Mouse (Mus musculus) midbrain, embryonic 16.5 days (tissue): ENCODE measurements at regions not wholly inside any gene's neighbourhood (a gene's known extent, or its start where the extent isn't known, plus 50 kb on each side); places are given as distances from the start of the nearest gene placed in this dataset.

Experiments
- ATAC-seq: fragments of 200-750 bp; cut with Nextera tagmentation; 2 replicates; pipeline ENCODE4 v1.8.0; 2017; ENCODE audit warnings: moderate TSS enrichment
- H3K27ac ChIP-seq: fragments of 300-500 bp; sonication (generic); 2 replicates; pipeline ENCODE4 v1.5.1; 2014; ENCODE audit warnings: mild to moderate bottlenecking, low read length, mixed read lengths
- H3K27me3 ChIP-seq: fragments of 300-500 bp; sonication (generic); 2 replicates; pipeline ENCODE4 v1.6.1; 2014; ENCODE audit warnings: low read depth, low read length, mixed read lengths; ENCODE audit not compliant: control insufficient read depth, insufficient read depth
- H3K36me3 ChIP-seq: fragments of 300-500 bp; sonication (generic); 2 replicates; pipeline ENCODE4 v1.6.1; 2014; ENCODE audit warnings: mild to moderate bottlenecking, low read length, moderate library complexity, mixed read lengths; ENCODE audit not compliant: control insufficient read depth, insufficient read depth
- H3K4me1 ChIP-seq: fragments of 300-500 bp; sonication (generic); 2 replicates; pipeline ENCODE4 v1.6.1; 2014; ENCODE audit warnings: mild to moderate bottlenecking, low read length, mixed read lengths; ENCODE audit not compliant: control insufficient read depth, insufficient read depth
- H3K4me2 ChIP-seq: fragments of 300-500 bp; sonication (generic); 2 replicates; pipeline ENCODE4 v1.6.1; 2014; ENCODE audit warnings: mild to moderate bottlenecking, low read length, mixed read lengths
- H3K4me3 ChIP-seq: fragments of 300-500 bp; sonication (generic); 2 replicates; pipeline ENCODE4 v1.5.1; 2014; ENCODE audit warnings: low read depth, mild to moderate bottlenecking, low read length, moderate library complexity, mixed read lengths
- H3K9ac ChIP-seq: fragments of 300-500 bp; sonication (generic); 2 replicates; pipeline ENCODE4 v1.6.1; 2014; ENCODE audit warnings: low read depth, low read length, mixed read lengths
- H3K9me3 ChIP-seq: fragments of 300-500 bp; sonication (generic); replicated peaks from 2 replicates; pipeline ENCODE4 v1.6.1; 2014; ENCODE audit warnings: mild to moderate bottlenecking, low read length, mixed read lengths; ENCODE audit not compliant: control insufficient read depth, poor library complexity, severe bottlenecking
- WGBS: fragments of 180-500 bp; shearing (Covaris S2); extraction: QIAGEN DNeasy Blood & Tissue Kit; methylation state at CpG from one replicate; pipeline ENCODE4 v1.1.7; 2014; 5-methylcytosine and 5-hydroxymethylcytosine counted together

DNA sequence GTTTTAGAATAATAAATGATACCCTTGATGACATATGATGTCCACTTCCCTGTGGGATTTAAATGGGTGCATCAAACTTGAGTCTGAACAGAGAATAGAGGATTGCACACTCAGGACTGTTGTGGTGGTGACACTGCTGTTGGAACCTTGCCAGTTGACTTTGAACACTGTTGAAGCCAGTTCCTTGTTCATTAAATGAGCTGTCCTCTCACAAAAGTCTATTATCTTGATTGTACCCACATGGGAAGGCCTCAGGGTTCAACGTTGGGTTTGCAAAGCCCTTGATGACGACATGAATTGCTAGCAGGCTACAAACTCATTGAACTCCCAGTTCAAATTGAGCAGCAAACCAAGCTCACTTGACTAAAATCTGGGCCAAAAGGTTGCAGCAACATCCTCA lies 237.3 kb upstream of the Atp2b1 start:
- Histone ChIP-seq H3K9ac (no peak overlapping the region), H3K27ac (no peak overlapping the region), H3K27me3 (no peaks in the 10 kb centered on the region), H3K9me3 (no peaks in the 10 kb centered on the region), H3K36me3 (no peaks in the 10 kb centered on the region), H3K4me2 (no peak overlapping the region), H3K4me3 (no peak overlapping the region), H3K4me1 (no peaks in the 10 kb centered on the region)
- ATAC-seq: no peak
- WGBS: 81% methylated on average over 2 of the region's 2 CpGs

DNA sequence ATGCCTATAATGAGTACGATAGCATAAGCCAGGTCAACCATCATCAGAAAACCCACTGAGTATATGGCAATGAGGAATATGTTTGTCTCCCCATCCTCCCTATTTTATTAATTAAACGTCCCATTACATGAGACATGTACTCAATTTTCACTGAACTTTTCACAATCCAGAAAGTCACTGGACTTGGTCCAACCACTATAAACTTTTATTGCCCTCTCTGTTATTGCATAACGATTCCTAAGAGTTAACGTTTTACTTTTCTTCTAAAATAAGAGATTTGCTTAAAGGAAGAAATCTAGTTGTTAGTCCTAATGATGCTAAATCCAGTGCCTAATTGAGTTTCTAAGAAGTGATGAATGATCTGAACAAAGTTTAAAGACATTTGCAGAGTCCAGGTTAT lies 236.0 kb upstream of the Atp2b1 start:
- H3K9ac ChIP-seq: no peak overlapping the region
- WGBS: 94% methylated on average over 4 of the region's 4 CpGs
- no peak overlapping the region for H3K27ac ChIP-seq
- H3K9me3 ChIP-seq: no peaks in the 10 kb centered on the region
- H3K4me1 ChIP-seq: no peaks in the 10 kb centered on the region
- no peak for ATAC-seq
- no peak overlapping the region for H3K4me2 ChIP-seq
- H3K4me3 ChIP-seq: no peak overlapping the region
- H3K27me3 ChIP-seq: no peaks in the 10 kb centered on the region
- no peaks in the 10 kb centered on the region for H3K36me3 ChIP-seq

DNA sequence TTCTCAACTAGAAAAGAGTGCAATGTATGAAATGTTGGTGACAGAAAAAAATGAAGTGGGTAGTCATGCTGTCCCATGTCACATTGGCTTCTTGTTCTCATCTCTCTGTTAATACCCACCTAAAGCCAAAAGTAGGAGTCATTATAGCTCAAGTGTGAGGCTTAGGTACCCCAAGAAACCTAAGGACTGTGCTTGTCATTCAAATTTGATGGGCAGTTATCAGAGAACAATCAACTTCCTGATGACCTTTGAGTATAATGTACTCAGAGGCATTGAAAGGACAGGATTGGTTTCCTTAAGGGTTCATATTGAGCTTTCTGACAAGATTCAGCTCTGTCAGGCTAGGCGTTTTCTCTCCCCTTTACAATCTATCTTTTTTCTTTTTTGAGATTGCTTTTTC lies 231.8 kb upstream of the Atp2b1 start:
- H3K9me3 ChIP-seq: no peaks in the 10 kb centered on the region
- ATAC-seq: no peak
- 92% methylated on average over 1 of the region's 1 CpGs for WGBS
- no peak overlapping the region for H3K4me2 ChIP-seq
- no peak overlapping the region for H3K9ac ChIP-seq
- no peaks in the 10 kb centered on the region for H3K4me1 ChIP-seq
- H3K27me3 ChIP-seq: no peaks in the 10 kb centered on the region
- H3K36me3 ChIP-seq: no peaks in the 10 kb centered on the region
- H3K4me3 ChIP-seq: no peak overlapping the region
- H3K27ac ChIP-seq: no peak overlapping the region

DNA sequence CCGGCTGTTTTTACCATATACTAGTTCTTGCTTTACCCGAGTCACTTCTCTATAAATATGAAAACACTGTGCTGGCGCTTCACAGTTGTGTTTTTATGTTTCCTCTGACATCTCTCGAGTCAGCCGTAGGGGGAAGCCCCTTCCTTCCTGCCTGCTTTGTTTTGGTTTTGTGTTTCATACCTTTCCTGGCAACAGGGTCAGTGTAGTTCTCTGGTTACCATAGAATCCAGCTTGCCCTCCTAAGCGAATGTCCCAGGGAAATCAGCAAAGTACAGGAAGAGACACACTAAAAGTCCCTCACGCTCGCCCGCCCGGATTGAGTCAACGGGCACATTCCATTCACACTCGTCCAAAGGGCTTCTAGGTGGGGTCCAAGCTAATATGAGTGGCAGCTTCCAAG lies 230.0 kb upstream of the Atp2b1 start:
- WGBS: 61% methylated on average over 12 of the region's 12 CpGs
- no peaks in the 10 kb centered on the region for H3K36me3 ChIP-seq
- H3K9ac ChIP-seq: no peak overlapping the region
- no peaks in the 10 kb centered on the region for H3K4me1 ChIP-seq
- no peaks in the 10 kb centered on the region for H3K27me3 ChIP-seq
- H3K27ac ChIP-seq: no peak overlapping the region
- no peak overlapping the region; the same call in 1 of the 2 replicates for H3K4me2 ChIP-seq
- no peaks in the 10 kb centered on the region for H3K9me3 ChIP-seq
- no peak for ATAC-seq
- H3K4me3 ChIP-seq: no peak overlapping the region

DNA sequence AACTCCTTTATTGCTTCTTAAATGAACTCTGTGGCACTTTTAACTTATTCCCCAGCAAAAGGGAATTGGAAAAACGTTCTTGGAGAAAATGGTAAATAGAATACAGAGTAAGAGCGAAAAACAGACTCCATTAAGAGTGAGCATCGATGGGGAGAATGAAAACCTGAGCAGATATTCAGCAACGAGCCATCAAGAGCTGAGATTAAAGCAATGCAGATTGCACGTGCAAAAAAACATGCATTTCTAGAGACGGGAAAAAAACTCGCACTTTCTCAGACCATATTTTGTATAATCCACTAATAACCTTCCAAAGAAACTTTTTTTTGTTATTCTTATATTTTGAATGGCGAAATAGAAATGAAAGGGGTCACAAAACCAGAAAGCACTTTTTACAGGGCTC lies 229.5 kb upstream of the Atp2b1 start:
- Histone ChIP-seq H3K4me1 (no peaks in the 10 kb centered on the region), H3K36me3 (no peaks in the 10 kb centered on the region), H3K9me3 (no peaks in the 10 kb centered on the region), H3K4me3 (no peak overlapping the region), H3K4me2 (no peak overlapping the region), H3K9ac (no peak overlapping the region), H3K27ac (no peak overlapping the region), H3K27me3 (no peaks in the 10 kb centered on the region)
- WGBS: 72% methylated on average over 8 of the region's 8 CpGs
- ATAC-seq: no peak

DNA sequence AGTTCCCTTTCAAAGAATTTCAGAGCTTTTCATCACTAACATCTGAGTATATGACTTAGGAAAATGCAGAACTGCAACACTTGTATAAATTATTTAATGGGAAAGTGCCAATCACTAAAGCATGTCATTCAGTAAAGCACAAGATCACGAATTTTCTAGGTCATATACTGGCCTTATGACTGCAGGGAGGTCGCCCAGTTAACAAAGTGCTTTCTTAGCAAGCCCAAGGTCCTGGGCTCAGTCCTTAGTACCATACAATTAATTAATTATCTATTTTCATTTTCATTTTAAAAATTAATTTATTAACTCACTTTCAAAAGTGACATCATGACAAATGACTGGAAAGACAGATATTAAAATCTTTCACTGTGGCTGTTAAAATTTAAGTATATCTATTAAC lies 228.5 kb upstream of the Atp2b1 start:
- Histone ChIP-seq H3K4me1 (no peaks in the 10 kb centered on the region), H3K4me2 (no peak overlapping the region), H3K27me3 (no peaks in the 10 kb centered on the region), H3K9ac (no peak overlapping the region), H3K27ac (no peak overlapping the region), H3K36me3 (no peaks in the 10 kb centered on the region), H3K4me3 (no peak overlapping the region), H3K9me3 (no peaks in the 10 kb centered on the region)
- 80% methylated on average over 2 of the region's 2 CpGs for WGBS
- no peak for ATAC-seq

DNA sequence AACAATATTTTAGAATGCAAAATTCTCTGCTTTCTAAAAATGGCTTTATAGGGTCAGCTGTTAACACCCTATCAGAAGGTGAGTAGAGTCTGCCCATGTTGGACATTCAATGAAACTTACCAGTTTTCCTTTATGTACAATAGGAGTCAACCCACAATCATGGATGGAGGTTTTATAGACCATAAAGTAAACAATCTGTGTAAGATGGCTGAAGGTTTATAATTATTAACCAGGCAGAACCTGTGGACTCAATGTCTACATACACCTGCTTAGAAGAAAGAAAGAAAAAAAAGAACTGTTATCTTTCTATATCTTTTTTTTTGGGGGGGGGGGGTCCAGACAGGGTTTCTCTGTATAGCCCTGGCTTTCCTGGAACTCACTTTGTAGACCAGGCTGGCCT lies 227.8 kb upstream of the Atp2b1 start:
- no peak overlapping the region for H3K9ac ChIP-seq
- H3K9me3 ChIP-seq: no peaks in the 10 kb centered on the region
- H3K27me3 ChIP-seq: no peaks in the 10 kb centered on the region
- no peak overlapping the region for H3K4me3 ChIP-seq
- H3K27ac ChIP-seq: no peak overlapping the region
- H3K36me3 ChIP-seq: no peaks in the 10 kb centered on the region
- H3K4me1 ChIP-seq: no peaks in the 10 kb centered on the region
- no peak overlapping the region for H3K4me2 ChIP-seq
- ATAC-seq: no peak

DNA sequence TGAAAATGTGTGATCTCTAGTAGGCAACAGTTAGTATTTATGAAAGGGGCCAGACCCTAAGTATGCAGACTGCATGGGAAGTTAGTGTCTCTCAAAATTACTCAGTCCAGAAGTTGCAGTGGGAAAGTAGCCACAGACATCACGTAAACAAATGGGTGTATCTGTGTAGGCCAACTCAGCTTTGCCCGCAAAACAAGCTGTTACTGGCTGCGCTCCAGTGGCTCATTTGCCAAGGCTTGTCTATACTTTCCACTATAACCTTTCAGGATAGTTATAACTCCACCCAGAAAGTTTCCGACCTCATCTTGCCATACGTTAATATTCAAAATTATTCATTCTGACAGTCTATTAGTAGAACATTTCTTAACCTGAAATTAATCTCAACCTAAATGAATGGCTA lies 222.4 kb upstream of the Atp2b1 start:
- Histone ChIP-seq H3K27ac (no peak overlapping the region), H3K9ac (no peak overlapping the region), H3K9me3 (no peaks in the 10 kb centered on the region), H3K4me2 (no peak overlapping the region), H3K36me3 (no peaks in the 10 kb centered on the region), H3K27me3 (no peaks in the 10 kb centered on the region), H3K4me3 (no peak overlapping the region), H3K4me1 (no peaks in the 10 kb centered on the region)
- WGBS: 94% methylated on average over 5 of the region's 5 CpGs
- no peak for ATAC-seq

DNA sequence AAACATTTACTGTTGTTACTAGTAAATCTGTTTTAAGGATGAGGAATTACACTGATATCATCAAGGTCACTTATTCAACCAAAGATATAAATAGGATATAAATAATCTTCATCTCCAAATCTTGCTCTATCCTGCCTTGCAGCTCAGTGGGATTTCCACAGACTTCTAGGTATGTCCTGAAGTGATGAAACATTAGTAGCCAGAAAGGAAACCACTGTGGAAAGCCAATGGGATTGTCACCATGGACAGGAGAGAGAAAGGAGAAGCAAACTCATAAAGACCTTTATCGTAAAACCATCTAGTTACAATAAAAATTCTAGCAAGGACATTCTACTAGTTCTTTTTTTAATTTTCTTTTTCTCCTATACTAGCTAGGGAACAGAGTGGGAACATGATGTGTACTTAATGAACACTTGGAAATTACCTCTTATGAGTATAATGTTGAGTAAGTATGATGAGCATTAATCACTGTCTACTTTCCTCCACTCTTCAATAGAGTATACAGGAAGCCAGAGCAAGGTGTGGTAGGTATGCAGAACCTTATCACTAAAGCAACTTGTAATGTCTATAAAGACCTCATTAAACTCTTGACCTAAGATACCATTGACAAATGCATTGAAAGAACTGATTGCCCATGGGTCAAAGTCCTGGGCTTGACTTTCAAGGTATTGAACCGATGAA lies 219.4 kb upstream of the Atp2b1 start:
- Histone ChIP-seq H3K27me3 (no peaks in the 10 kb centered on the region), H3K4me2 (no peak overlapping the region), H3K9ac (no peak overlapping the region), H3K4me3 (no peak overlapping the region), H3K36me3 (no peaks in the 10 kb centered on the region), H3K9me3 (no peaks in the 10 kb centered on the region), H3K4me1 (no peaks in the 10 kb centered on the region), H3K27ac (no peak overlapping the region)
- 97% methylated on average over 2 of the region's 2 CpGs for WGBS
- ATAC-seq: no peak

DNA sequence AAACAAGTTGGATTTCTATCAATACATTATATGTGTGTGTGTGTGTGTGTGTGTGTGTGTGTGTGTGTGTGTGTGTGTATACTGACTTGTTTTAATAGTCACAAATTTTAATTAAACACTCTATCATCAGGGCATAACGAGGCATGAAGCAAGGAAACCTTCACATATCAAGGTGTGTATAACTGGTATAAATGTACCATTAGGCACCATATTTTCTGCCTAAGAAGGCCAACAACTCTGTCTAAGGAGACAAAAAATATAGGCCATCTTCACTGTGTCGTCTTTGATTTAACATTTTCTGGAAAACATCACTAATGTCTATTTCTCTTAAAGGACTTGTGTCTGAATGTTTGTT lies 218.9 kb upstream of the Atp2b1 start:
- no peak overlapping the region for H3K4me2 ChIP-seq
- no peak for ATAC-seq
- 95% methylated on average over 2 of the region's 2 CpGs for WGBS

More for the DNA sequence above, 218.9 kb upstream of the Atp2b1 start:
- Histone ChIP-seq H3K9me3 (no peaks in the 10 kb centered on the region), H3K27me3 (no peaks in the 10 kb centered on the region), H3K4me3 (no peak overlapping the region), H3K4me1 (no peaks in the 10 kb centered on the region), H3K9ac (no peak overlapping the region), H3K27ac (no peak overlapping the region), H3K36me3 (no peaks in the 10 kb centered on the region)
